Mouse (Mus musculus) liver, embryonic 16.5 days (tissue): ENCODE measurements around the gene Flt1. TPM values are rescaled to one million over a fixed set of nuclear protein-coding genes. Genes with fewer than 3 reads are reported as not detected.
A peak's percentile ranks its signal among the peaks of the same experiment; 100 is the strongest.

Experiments used
- ATAC-seq: fragments of 200-750 bp; cut with Nextera tagmentation; 2 replicates; pipeline ENCODE4 v1.8.0; 2017; ENCODE audit warnings: low read depth, mild to moderate bottlenecking, moderate number of reproducible peaks, moderate library complexity
- H3K27ac ChIP-seq: fragments of 300-500 bp; sonication (generic); 2 replicates; pipeline ENCODE4 v1.5.1; 2014; ENCODE audit warnings: mild to moderate bottlenecking, low read length
- H3K27me3 ChIP-seq: fragments of 300-500 bp; sonication (generic); 2 replicates; pipeline ENCODE4 v1.6.1; 2014; ENCODE audit warnings: low read depth, low read length, mixed read lengths; ENCODE audit not compliant: control insufficient read depth, insufficient read depth
- H3K36me3 ChIP-seq: fragments of 300-500 bp; sonication (generic); 2 replicates; pipeline ENCODE4 v1.6.1; 2014; ENCODE audit warnings: mild to moderate bottlenecking; ENCODE audit not compliant: control insufficient read depth, insufficient read depth
- H3K4me1 ChIP-seq: fragments of 300-500 bp; sonication (generic); 2 replicates; pipeline ENCODE4 v1.6.1; 2014; ENCODE audit warnings: low read depth, low read length, mixed read lengths; ENCODE audit not compliant: control insufficient read depth
- H3K4me2 ChIP-seq: fragments of 300-500 bp; sonication (generic); 2 replicates; pipeline ENCODE4 v1.6.1; 2014; ENCODE audit warnings: low read depth, low read length, mixed read lengths
- H3K4me3 ChIP-seq: fragments of 300-500 bp; sonication (generic); 2 replicates; pipeline ENCODE4 v1.5.1; 2014; ENCODE audit warnings: low read depth, mild to moderate bottlenecking, low read length
- H3K9ac ChIP-seq: fragments of 300-500 bp; sonication (generic); 2 replicates; pipeline ENCODE4 v1.6.1; 2014; ENCODE audit warnings: low read depth, low read length
- H3K9me3 ChIP-seq: fragments of 300-500 bp; sonication (generic); replicated peaks from 2 replicates; pipeline ENCODE4 v1.6.1; 2016; ENCODE audit warnings: low read length; ENCODE audit not compliant: control insufficient read depth
- WGBS: fragments of 180-500 bp; shearing (Covaris S2); extraction: QIAGEN DNeasy Blood & Tissue Kit; methylation state at CpG from one replicate; pipeline ENCODE4 v1.1.7; 2014; ENCODE audit not compliant: insufficient replicate concordance; 5-methylcytosine and 5-hydroxymethylcytosine counted together
- polyA plus RNA-seq: library from polyadenylated mRNA; unstranded; fragments of >200 nt; fragmentation: Nextera tagmentation; extraction: Ambion mirVana; gene quantifications from 2 replicates; pipeline ENCODE4 v1.2.1, GENCODE M21; 2015

Gene Flt1
- polyA plus RNA-seq, 1 experiment from 2014 or later = 3.3 TPM

GRCm38 (mm10) chr5:147752914-147753341, 27.1 kb upstream of the Flt1 start:
- no peaks in the 10 kb centered on the region for H3K4me1 ChIP-seq
- H3K27ac ChIP-seq = no peak overlapping the region
- H3K9me3 ChIP-seq = no peaks in the 10 kb centered on the region
- peak; percentile 63 for ATAC-seq
- peaks cover 35% of the 10 kb centered on the region for H3K27me3 ChIP-seq
- WGBS = 2% methylated on average over 25 of the region's 25 CpGs
- H3K9ac ChIP-seq = no peak overlapping the region
- H3K4me2 ChIP-seq = peak overlapping the region; percentile 32; the same call in 1 of the 2 replicates
- H3K4me3 ChIP-seq = peak overlapping the region; percentile 16
- no peaks in the 10 kb centered on the region for H3K36me3 ChIP-seq

- Histone ChIP-seq H3K4me2 (no peak overlapping the region; the same call in 1 of the 2 replicates), H3K27ac (no peak overlapping the region), H3K9me3 (no peaks in the 10 kb centered on the region), H3K9ac (no peak overlapping the region), H3K4me3 (no peak overlapping the region), H3K27me3 (peaks cover 35% of the 10 kb centered on the region), H3K36me3 (no peaks in the 10 kb centered on the region), H3K4me1 (no peaks in the 10 kb centered on the region)
- ATAC-seq = 0 out of 2 replicates have a peak, but pooled peaks have one; percentile 38
- WGBS = under 1% methylated on average over 27 of the region's 28 CpGs
Observed at GRCm38 (mm10) chr5:147751673-147752130, 25.9 kb upstream of the Flt1 start.

- Histone ChIP-seq H3K4me2 (no peak overlapping the region), H3K4me1 (no peaks in the 10 kb centered on the region), H3K9me3 (no peaks in the 10 kb centered on the region), H3K9ac (no peak overlapping the region), H3K36me3 (no peaks in the 10 kb centered on the region), H3K27ac (no peak overlapping the region), H3K4me3 (no peak overlapping the region), H3K27me3 (peaks cover 35% of the 10 kb centered on the region)
- WGBS = 27% methylated on average over 5 of the region's 5 CpGs
- ATAC-seq = no peak
Observed at GRCm38 (mm10) chr5:147749972-147750371, 24.2 kb upstream of the Flt1 start.

- Histone ChIP-seq H3K4me1 (no peaks in the 10 kb centered on the region), H3K27me3 (peaks cover 31% of the 10 kb centered on the region), H3K9ac (no peak overlapping the region), H3K4me2 (no peak overlapping the region), H3K27ac (no peak overlapping the region), H3K9me3 (no peaks in the 10 kb centered on the region), H3K4me3 (no peak overlapping the region), H3K36me3 (no peaks in the 10 kb centered on the region)
- ATAC-seq = peak; percentile 59; the same call in 1 of the 2 replicates
- WGBS = 4% methylated on average over 15 of the region's 15 CpGs
Observed at GRCm38 (mm10) chr5:147748081-147748581, 22.3 kb upstream of the Flt1 start.

GRCm38 (mm10) chr5:147744900-147745653, 19.3 kb upstream of the Flt1 start:
- Histone ChIP-seq H3K27ac (no peak overlapping the region), H3K4me2 (no peak overlapping the region), H3K9me3 (no peaks in the 10 kb centered on the region), H3K9ac (no peak overlapping the region), H3K4me1 (no peaks in the 10 kb centered on the region), H3K36me3 (no peaks in the 10 kb centered on the region), H3K27me3 (peaks cover 12% of the 10 kb centered on the region; the same call in 1 of the 2 replicates), H3K4me3 (no peak overlapping the region)
- WGBS = 78% methylated on average over 21 of the region's 21 CpGs
- ATAC-seq = no peak

GRCm38 (mm10) chr5:147742468-147743111, 16.8 kb upstream of the Flt1 start:
- Histone ChIP-seq H3K4me1 (no peaks in the 10 kb centered on the region), H3K27ac (no peak overlapping the region), H3K4me2 (no peak overlapping the region; the same call in 1 of the 2 replicates), H3K9ac (no peak overlapping the region), H3K27me3 (no peaks in the 10 kb centered on the region), H3K9me3 (no peaks in the 10 kb centered on the region), H3K36me3 (no peaks in the 10 kb centered on the region), H3K4me3 (no peak overlapping the region)
- 42% methylated on average over 9 of the region's 9 CpGs for WGBS
- no peak for ATAC-seq

- no peak overlapping the region for H3K4me3 ChIP-seq
- no peaks in the 10 kb centered on the region for H3K27me3 ChIP-seq
- no peak overlapping the region for H3K4me2 ChIP-seq
- WGBS = 62% methylated on average over 8 of the region's 8 CpGs
- H3K27ac ChIP-seq = no peak overlapping the region
- no peak for ATAC-seq
- no peak overlapping the region for H3K9ac ChIP-seq
- no peaks in the 10 kb centered on the region for H3K36me3 ChIP-seq
- H3K9me3 ChIP-seq = no peaks in the 10 kb centered on the region
- no peaks in the 10 kb centered on the region for H3K4me1 ChIP-seq
Observed at GRCm38 (mm10) chr5:147736766-147737280, 11.0 kb upstream of the Flt1 start.

GRCm38 (mm10) chr5:147733682-147734081, 7.9 kb upstream of the Flt1 start:
- H3K9me3 ChIP-seq = no peaks in the 10 kb centered on the region

More at GRCm38 (mm10) chr5:147733682-147734081, 7.9 kb upstream of the Flt1 start:
- Histone ChIP-seq H3K27me3 (peaks cover 3% of the 10 kb centered on the region; the same call in 1 of the 2 replicates), H3K9ac (no peak overlapping the region), H3K36me3 (no peaks in the 10 kb centered on the region), H3K4me2 (no peak overlapping the region), H3K4me3 (no peak overlapping the region), H3K27ac (no peak overlapping the region), H3K4me1 (no peaks in the 10 kb centered on the region)
- 79% methylated on average over 1 of the region's 1 CpGs for WGBS
- ATAC-seq = no peak
